Mouse (Mus musculus): Measurements from ENCODE around the gene Syt12.
A peak's percentile ranks its signal among the peaks of the same experiment; 100 is the strongest.

The Syt12 gene

DNA sequence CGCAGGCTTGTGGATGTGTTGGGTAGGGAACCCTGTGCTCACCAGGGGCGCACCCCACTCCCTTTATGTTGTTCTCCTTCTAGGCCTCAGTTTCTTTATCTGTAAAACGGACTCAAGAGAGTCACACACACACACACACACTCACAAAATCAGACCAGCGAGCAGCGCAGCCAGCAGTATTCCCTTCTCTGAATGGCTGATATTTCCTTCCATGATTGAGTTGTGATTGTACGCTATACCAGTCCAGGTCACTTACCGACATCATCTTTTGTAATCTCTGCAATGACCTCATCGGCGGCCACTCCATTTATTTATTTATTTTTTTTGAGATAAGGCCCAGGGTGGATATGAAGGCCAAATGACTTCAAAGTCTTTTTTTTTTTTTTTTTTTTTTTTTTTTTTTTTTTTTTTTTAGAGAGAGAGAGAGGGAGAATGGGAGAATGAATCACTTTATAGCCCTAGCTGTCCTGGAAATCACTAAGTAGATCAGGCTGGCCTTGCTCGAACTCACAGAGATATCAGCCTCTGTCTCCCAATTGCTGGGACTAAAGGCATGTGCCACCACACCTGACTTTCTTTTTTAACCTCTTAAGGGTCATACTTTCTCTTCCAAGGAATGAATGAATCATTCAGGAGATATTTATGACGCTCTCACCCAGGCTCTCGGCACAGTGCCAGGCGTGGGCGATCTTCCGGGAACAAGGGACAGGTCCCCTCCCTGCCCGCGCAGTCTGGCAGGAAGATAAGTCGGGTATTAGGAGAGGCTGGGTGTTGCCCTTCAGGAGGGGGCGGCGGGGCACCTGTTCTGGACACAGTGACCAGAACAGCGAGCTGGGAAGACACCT is at the start of gene Syt12:
Gene Syt12, minus strand, starts transcription at position 103 of the 845 bp plus-strand sequence.
- no peak for DNase-seq (ENCODE audit: low spot score)

DNA sequence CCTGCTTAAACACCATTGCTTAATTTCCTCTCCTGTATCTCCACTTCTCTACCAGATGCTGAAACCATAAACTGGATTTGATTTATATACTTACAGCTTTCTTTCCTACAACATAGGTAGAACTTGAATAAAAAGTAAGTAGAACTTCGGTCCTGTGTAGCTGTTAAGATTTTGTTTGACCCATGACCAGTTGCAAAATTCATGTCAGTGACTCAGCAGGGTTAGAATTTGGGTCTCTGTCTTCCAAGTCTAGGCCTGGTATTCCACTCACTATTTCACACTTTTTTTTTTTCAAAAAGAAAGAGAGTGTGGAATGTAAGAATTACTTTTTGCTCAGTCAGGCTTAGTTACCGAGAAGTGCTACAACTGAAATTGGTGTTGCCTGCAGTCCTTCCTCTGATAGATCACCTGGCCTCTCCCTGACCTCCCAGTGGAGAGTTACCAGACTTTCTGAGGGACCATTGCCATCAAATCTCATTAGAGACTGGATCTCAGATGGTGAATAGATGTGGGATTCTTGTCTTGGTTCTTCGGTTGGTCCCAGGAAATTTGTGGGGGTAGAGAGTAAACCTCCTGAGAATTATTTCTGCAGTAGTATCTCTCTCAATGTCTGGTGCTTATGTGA is 44.3 kb upstream of the Syt12 start:
- DNase-seq (ENCODE audit: low spot score) = no peak

DNA sequence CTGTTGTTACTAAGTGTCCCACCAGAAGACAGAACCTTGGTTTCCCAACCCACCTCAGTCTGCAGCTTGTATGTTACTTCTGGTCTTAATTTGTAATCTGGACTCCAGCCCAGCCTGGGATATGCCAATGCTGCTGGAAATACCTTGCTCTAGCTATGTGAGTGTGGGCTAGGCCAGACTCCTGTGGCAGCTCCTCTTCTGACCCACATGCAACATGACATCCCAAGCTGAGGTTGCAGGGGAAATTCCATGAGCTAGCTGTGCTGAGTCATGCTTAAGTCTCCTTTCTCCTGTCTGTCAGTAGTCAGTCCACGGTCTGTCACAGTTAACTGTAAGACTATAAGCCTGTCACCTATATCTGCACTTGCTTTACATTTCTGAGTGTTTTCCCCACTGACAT is 40.2 kb upstream of the Syt12 start:
- DNase-seq (ENCODE audit: low spot score) = no peak

DNA sequence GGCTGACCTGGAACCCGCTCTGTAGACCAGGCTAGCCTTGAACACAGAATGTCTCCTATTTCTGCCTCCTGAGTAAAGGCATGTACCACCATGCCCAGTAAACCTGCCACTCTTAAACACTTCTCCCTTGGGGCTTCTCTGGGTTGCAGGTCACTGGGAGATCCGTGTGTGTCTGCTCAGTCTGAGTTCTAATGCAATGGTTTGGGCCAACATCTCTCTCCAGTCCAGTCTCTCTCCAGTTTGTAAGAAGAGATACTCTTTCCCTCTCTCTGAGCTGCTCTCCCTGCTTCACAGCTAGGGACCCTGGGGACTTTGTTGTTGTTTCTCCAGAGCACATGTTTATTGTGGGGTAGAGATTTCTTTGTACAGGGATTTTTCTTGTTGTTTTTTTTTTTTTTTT is 39.0 kb upstream of the Syt12 start:
- no peak for DNase-seq (ENCODE audit: low spot score)

- DNase-seq (ENCODE audit: low spot score) = no peak
These were observed 38.5 kb upstream of the Syt12 start for GRCm38 (mm10) chr19:4515746-4516145.

GRCm38 (mm10) chr19:4513236-4513858 is 36.1 kb upstream of the Syt12 start:
- DNase-seq (ENCODE audit: low spot score) = no peak

DNA sequence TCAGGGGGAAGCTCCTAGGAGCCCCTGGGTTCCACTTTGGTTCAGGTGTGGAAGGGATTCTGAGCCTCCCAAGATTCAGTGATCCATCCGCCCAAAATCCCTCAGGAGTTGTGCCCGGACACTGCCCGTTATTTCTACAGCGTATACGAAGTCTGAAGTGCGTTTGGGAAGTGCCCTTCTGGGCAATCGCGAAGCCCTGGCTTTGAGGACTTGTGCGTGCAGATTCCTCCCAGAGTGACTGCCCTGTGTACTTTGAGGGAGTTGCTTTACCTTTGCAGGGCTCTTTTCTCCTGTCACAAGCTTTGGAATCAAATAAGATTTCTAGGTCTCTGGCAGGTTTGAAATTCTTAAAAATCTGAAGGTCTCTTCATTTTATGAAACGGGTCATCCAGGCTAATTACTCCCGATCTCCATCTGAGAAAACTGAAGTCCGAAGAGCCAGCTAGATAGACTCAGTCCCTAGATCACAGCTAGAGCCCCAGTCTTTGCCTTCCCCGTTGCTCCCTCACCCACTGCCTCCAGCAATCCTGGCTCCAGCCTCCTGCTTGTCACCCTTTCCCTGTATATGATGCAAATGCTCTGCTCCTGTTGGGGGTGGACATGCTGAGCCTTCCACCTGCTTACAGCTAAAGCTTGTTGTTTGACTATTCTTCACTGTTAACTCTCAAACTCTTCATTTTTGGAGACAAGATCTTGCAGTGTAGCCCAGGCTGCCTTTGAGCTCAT is 34.0 kb upstream of the Syt12 start:
- DNase-seq (ENCODE audit: low spot score) = no peak

DNA sequence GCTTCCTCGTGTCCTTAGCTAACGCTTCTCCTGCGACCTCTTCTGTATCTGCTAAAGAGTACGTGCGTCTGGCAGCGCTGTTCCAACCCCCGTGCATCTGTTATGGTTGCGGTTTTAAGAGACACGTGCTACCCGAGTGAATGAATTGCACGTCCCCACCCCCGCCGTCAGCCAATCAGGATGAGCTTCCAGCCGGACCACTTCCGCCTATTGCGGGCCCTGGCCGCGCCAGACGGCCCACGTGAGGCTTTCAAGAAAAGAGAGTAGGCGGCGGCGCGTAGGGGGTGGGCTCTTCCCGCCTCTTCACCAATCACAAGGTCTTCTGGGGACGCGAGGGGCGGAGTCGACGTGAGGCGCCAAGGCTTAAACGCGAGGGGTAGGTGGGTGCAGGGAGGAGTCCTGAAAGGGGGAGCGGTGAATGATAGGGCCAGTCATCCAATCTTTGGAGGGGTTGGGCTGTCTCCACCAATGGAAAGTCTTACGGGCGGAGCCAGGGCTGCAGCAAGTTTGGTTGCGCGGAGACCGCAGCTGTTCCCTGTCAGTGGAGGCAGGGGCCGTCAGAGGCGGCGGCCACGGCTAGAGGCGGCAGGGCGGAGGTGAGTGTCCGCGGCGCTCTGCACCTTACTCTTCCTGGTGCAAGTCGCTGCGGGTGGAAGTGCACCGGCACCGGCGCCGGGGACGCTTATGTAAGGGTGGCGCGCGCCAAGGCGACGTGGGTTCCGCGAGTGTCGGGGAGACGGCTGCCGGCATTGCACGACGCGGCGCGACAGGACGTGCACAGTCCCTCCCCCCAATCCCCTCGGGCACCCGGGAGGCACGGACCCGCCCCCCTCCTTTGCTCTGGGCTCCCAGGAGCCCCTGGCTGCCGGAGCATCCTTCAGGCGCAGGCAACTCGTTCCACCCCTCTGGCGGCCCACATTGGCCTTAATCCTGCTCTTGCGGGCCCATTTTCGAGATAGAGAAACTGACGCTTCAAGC is 33.0 kb upstream of the Syt12 start, which contains the start of gene Pcx:
Gene Pcx, plus strand, starts transcription at position 487 of the 978 bp plus-strand sequence.
- peak; percentile 93 for DNase-seq (ENCODE audit: low spot score)

DNA sequence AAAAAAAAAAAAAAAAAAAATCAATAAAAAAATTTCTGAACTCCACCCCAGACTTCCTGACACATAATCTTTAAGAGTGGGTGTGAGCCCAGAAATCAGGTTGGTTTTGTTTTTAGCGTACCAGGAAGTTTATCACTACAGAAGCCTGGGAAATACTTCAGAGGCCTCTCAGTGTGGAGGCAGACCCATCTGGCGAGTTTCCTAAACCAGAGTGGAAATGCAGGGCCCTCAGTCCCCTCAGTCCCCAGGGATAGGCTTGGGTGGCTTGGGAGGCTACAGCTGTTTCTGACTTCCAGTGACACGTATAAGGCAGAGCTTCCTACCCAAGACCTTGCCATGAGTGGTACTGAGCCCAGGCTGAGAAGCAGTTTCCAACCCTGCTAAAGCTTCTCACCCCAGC is 30.5 kb upstream of the Syt12 start:
- DNase-seq (ENCODE audit: low spot score) = no peak

GRCm38 (mm10) chr19:4504830-4505229 is 27.6 kb upstream of the Syt12 start:
- no peak for DNase-seq (ENCODE audit: low spot score)

GRCm38 (mm10) chr19:4502701-4503100 is 25.5 kb upstream of the Syt12 start:
- no peak for DNase-seq (ENCODE audit: low spot score)

GRCm38 (mm10) chr19:4498062-4498933 is 21.1 kb upstream of the Syt12 start, which contains the start of gene 2010003K11Rik:
Gene 2010003K11Rik (minus strand): TSS chr19:4498583.
- no peak for DNase-seq (ENCODE audit: low spot score)

DNA sequence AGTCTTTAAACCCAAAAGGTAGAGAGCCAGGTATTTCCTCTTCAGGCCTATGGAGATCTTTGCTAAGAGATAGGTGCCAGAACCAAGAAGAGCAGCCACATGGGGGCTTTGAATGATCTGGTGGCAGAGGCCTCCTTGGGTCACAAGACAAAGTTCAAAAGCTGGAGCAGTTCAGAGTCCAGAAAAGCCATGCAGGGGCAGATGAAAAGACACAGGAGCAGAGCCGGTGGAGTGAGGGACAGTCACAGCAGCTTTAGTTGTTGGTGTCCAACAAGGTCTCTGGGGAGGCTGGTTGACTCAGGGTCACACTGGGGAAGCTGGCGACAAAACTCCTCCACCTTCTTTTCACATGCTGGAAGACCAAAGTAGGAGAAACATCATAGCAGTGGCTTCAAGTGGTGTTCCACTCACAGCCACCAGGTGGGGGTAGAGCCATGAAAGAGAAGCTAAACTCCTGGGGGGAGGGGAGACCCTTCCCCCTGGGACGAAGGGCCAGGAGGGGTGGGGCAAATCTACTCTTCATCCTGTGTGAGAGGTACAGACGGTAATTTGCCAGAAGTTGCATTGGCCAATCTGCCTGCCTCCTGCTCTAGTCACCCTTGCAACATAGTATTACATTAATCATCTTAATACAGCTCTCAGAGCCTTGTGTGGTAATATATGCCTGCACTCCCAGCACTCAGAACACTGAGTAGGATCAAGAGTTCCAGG is 20.2 kb upstream of the Syt12 start:
- peak; percentile 60 for DNase-seq (ENCODE audit: low spot score)

DNA sequence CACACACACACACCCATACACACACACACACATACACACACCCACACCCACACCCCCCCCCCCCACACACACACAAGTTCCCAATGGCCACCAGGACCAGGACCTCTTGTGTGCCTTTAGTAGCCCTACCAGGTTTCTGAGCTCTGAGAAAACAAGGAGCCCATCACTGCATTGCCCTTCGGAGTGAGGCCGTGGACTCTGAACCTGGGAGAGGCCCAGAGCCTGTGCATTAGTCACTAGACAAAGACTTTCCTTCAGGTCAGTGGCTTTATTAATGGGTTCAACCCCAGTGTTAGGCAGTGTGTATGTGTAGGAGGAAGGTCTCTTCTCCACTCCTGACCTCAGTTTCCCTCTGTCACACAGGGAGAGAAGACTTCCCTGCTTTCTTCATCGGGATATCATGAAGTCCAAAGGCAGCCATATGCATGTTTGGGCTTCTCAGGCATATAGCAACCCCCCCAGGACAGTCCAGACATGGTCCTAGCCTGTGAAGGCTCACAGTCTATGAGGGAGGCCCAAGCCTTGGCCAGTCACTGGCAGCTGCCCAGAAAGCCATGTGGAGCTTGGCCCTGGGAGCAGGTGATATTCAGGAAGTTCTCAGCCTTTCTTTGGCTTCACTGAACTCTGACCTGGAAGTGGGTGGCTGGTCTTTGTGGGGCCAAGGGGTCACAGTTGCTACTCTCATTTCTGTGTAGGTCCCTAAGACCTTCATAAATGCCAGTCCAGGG is 19.5 kb upstream of the Syt12 start:
- DNase-seq (ENCODE audit: low spot score) = no peak

DNA sequence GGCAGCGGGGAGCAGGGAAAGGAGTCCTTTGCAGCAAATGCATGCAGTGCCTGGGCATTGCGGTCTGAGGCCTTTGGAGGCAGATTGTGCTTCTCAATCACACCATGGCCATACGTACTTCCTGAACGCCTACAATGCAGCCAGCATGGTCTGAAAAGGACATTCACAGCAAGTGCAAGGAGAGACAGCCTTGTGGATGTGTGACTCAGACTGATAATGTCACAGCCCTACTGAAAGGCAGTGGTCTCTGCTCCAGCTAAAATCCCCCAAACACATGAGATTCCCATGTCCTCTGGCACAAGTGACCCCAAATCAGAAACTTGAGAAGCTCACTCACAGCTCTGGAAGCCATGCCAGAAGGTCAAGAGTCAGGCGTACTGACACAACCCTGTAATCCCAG is 18.6 kb upstream of the Syt12 start:
- no peak for DNase-seq (ENCODE audit: low spot score)

- DNase-seq (ENCODE audit: low spot score) = no peak
These were observed 17.5 kb upstream of the Syt12 start for GRCm38 (mm10) chr19:4494707-4495106.

DNA sequence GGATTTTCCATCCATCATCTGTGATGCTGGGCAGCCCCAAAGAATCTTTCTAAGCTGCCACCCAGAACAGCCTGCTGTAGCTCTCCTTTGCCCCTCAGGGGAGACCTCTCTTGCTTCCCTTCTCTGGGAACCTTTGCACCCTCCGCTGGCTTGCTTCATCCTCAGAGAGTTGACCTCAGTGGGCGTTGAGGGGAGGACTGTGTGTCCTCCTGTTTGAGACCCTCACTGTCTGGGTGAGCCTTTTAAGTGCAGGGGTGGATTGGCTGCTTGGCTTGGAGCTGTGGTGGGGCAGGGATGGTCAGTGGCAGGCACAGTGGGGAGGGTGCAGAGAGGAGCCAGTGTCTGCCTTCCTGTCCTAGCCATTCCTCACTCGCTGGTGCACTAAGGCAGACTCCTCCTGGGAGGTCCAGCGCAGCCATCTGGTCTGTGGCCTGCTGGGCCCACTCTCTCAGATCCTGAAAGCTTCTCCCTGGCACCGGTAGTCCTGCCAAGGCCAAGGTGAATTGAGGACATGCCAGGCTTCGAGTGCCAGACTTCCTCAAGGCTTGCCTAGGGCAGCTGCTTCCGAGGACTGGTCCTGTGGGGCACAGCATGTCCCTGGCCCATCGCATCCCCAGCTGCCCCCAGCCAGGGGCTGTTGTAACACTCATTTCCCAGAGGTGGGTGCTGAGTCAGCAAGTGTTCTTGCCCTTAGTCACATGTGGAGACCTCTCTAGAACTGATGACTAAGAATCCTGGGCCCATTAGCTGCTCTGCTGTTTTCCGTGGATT is 15.5 kb upstream of the Syt12 start:
- no peak for DNase-seq (ENCODE audit: low spot score)

Data from ovary, postnatal 10 days (tissue).